Mouse (Mus musculus) embryonic facial prominence, embryonic 15.5 days (tissue): ENCODE measurements at regions not wholly inside any gene's neighbourhood (a gene's known extent, or its start where the extent isn't known, plus 50 kb on each side); places are given as distances from the start of the nearest gene placed in this dataset.

Experiments used
- ATAC-seq: fragments of 200-750 bp; cut with Nextera tagmentation; 2 replicates; pipeline ENCODE4 v1.8.0; 2017; ENCODE audit warnings: low read depth, moderate TSS enrichment; ENCODE audit not compliant: insufficient number of reproducible peaks, low FRiP score, low TSS enrichment
- H3K27ac ChIP-seq: fragments of 300-500 bp; sonication (generic); replicated peaks from 2 replicates; pipeline ENCODE4 v1.5.1; 2015; ENCODE audit warnings: mild to moderate bottlenecking, inconsistent platforms
- H3K27me3 ChIP-seq: fragments of 300-500 bp; sonication (generic); 2 replicates; pipeline ENCODE4 v1.6.1; 2015; ENCODE audit warnings: inconsistent platforms
- H3K36me3 ChIP-seq: fragments of 300-500 bp; sonication (generic); 2 replicates; pipeline ENCODE4 v1.6.1; 2015; ENCODE audit warnings: mild to moderate bottlenecking, inconsistent platforms
- H3K4me1 ChIP-seq: fragments of 300-500 bp; sonication (generic); 2 replicates; pipeline ENCODE4 v1.6.1; 2015; ENCODE audit warnings: inconsistent platforms
- H3K4me2 ChIP-seq: fragments of 300-500 bp; sonication (generic); replicated peaks from 2 replicates; pipeline ENCODE4 v1.6.1; 2015; ENCODE audit warnings: mild to moderate bottlenecking, inconsistent platforms
- H3K4me3 ChIP-seq: fragments of 300-500 bp; sonication (generic); replicated peaks from 2 replicates; pipeline ENCODE4 v1.5.1; 2015; ENCODE audit warnings: mild to moderate bottlenecking, inconsistent platforms
- H3K9ac ChIP-seq: fragments of 300-500 bp; sonication (generic); 2 replicates; pipeline ENCODE4 v1.6.1; 2015; ENCODE audit warnings: inconsistent platforms
- H3K9me3 ChIP-seq: fragments of 300-500 bp; sonication (generic); replicated peaks from 2 replicates; pipeline ENCODE4 v1.6.1; 2016; ENCODE audit warnings: inconsistent platforms
- WGBS: fragments of 180-500 bp; shearing (Covaris S2); methylation state at CpG from one replicate; pipeline ENCODE4 v1.1.7; 2015; 5-methylcytosine and 5-hydroxymethylcytosine counted together

DNA sequence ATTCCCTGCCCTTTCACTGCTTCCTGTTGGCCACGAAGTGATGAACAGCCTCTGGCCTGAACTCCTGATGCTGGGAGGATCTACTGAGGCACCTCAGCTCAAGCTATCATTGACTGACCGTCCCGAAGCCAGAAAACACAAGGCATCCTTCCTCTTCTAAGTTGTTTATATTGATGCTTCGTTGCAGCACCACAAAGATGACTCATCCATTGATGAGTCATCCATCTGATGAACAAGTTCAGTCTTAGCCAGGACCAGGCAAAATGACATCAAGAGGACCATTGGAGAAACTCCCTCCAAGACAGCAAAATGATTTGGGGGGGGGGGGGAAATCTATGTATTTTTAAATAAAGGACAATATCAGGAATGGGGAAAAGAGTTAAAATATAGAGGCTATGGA, 144.5 kb downstream of the Rab28 start:
- Histone ChIP-seq H3K4me2 (no peak overlapping the region), H3K9me3 (no peaks in the 10 kb centered on the region), H3K36me3 (no peaks in the 10 kb centered on the region), H3K4me3 (no peak overlapping the region), H3K4me1 (no peaks in the 10 kb centered on the region), H3K9ac (no peak overlapping the region), H3K27me3 (no peaks in the 10 kb centered on the region), H3K27ac (no peak overlapping the region)
- no peak for ATAC-seq
- WGBS, result 66% methylated on average over 4 of the region's 4 CpGs

DNA sequence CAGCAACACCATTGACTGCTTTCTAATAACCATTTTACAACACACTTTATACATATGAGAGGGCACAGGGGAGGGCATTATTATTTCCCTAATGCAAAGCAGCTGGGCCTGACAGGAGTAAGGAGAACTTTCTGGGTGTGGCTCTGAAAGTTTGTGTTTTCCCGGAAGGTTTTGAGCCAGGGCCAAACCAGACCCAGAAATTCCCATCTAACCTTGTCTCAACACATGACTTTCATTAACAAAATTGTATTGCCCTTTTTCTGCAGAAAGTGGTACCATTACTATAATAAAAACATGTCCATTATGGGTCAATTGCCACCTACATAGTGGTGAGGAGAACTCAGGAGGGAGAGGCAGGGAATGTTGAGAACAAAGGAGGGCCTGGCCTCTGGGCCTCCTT, 145.7 kb downstream of the Rab28 start:
- Histone ChIP-seq H3K4me1 (no peaks in the 10 kb centered on the region), H3K9me3 (no peaks in the 10 kb centered on the region), H3K4me3 (no peak overlapping the region), H3K4me2 (no peak overlapping the region), H3K27ac (no peak overlapping the region), H3K9ac (no peak overlapping the region), H3K27me3 (no peaks in the 10 kb centered on the region), H3K36me3 (no peaks in the 10 kb centered on the region)
- WGBS, result 22% methylated on average over 1 of the region's 1 CpGs
- ATAC-seq, result no peak

DNA sequence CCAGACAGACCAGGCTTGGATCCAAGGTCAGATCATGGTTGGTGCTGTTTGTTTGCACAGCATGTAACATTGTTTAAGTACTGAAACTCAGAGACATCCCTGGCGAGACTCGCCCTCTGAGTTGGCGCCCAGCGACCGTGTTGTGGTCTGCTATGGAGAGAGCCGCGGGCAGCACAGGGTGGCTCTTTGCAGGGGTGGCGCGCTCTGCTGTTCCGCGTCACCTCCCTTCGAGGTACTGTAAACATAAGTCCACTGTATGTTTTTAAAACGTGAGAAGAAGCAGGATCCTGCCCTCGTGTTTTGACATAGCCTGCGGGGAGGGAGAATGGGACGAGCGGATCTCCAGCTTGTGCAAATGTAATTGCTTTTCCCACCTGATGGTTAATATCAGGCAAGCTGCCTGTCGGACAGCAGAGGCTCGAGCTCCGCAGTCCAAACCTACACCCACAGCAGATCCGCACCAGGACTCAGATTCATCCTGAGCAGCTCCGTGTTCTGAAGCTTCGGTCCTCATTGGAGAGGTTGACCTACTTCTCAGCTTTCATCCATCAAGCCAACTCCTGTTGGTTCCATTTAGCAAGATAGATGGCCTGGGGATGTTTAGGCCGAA, 151.2 kb downstream of the Rab28 start:
- H3K4me2 ChIP-seq, result peak overlapping the region; percentile 40
- no peaks in the 10 kb centered on the region for H3K36me3 ChIP-seq
- no peaks in the 10 kb centered on the region for H3K27me3 ChIP-seq
- no peaks in the 10 kb centered on the region for H3K4me1 ChIP-seq
- H3K9me3 ChIP-seq, result no peaks in the 10 kb centered on the region
- no peak overlapping the region for H3K27ac ChIP-seq
- WGBS, result 35% methylated on average over 24 of the region's 24 CpGs
- ATAC-seq, result no peak
- H3K9ac ChIP-seq, result no peak overlapping the region
- H3K4me3 ChIP-seq, result 0 out of 2 replicates have a peak overlapping the region, but pooled peaks have one; percentile 10

DNA sequence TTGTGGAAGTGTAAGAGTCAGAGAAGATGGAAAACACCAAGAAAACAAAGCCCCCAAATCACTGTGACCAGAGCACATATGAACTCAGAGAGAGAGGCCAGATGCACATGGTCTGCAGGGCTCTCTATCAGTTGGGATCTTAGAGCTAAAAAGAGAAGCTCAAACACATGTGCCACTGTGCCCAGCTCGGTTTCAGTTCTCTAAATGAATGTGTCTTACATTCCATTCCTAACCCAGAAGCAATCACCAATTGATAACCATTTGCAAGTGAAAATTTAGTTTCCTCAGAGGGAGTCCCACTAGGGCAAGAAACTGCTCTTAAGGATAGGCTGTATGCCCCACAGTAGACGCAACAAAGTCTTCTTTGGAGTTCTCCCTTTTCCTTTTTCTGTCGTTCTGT, 153.6 kb downstream of the Rab28 start:
- H3K4me1 ChIP-seq, result no peaks in the 10 kb centered on the region
- no peak for ATAC-seq
- H3K4me3 ChIP-seq, result no peak overlapping the region
- no peak overlapping the region for H3K9ac ChIP-seq
- no peak overlapping the region for H3K27ac ChIP-seq
- no peaks in the 10 kb centered on the region for H3K27me3 ChIP-seq
- no peaks in the 10 kb centered on the region for H3K36me3 ChIP-seq
- no peaks in the 10 kb centered on the region for H3K9me3 ChIP-seq
- no peak overlapping the region for H3K4me2 ChIP-seq
- WGBS, result 83% methylated on average over 3 of the region's 3 CpGs

DNA sequence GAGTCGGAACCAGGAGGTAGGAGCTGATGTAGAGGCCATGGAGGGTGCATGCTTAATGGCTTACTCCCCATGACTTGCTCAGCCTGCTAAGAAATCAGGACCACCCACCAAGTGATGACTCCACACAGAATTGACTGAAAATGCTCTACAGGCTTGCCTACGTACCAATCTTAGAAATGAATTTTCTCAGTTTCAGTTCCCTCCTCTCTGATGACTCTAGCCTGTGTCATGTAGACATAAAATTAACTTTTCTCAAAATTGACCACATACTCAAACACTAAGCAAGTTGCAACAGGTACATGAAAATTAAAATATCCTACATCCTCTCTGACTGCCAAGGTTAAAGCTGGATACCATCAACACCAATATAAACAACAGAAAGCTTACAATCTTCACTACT, 157.9 kb downstream of the Rab28 start:
- no peaks in the 10 kb centered on the region for H3K27me3 ChIP-seq
- no peak overlapping the region for H3K4me3 ChIP-seq
- H3K36me3 ChIP-seq, result no peaks in the 10 kb centered on the region
- no peaks in the 10 kb centered on the region for H3K4me1 ChIP-seq
- no peaks in the 10 kb centered on the region for H3K9me3 ChIP-seq
- H3K9ac ChIP-seq, result no peak overlapping the region
- H3K27ac ChIP-seq, result no peak overlapping the region
- no peak overlapping the region for H3K4me2 ChIP-seq
- ATAC-seq, result no peak
- WGBS, result 67% methylated on average over 2 of the region's 2 CpGs

DNA sequence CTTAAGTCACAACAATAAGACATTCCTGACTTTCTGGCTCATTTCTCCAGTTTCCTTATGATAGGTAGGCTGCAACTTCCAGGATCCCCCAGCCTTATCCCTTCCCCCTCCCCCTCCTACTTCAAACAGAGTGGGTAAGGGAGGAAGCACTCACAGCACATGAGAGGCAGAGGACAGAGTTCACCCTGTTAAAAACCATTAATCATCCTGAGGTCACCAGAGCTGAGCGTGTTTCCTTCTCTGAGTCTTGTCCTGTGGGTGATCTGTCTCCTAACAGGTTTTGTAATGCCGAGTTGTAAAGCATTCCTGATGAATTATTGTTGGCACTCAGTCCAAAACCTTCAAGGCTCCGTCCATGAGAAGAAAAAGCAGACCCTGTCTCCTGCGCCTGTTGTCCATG, 161.0 kb downstream of the Rab28 start:
- H3K4me3 ChIP-seq, result no peak overlapping the region
- 64% methylated on average over 4 of the region's 4 CpGs for WGBS
- ATAC-seq, result no peak

DNA sequence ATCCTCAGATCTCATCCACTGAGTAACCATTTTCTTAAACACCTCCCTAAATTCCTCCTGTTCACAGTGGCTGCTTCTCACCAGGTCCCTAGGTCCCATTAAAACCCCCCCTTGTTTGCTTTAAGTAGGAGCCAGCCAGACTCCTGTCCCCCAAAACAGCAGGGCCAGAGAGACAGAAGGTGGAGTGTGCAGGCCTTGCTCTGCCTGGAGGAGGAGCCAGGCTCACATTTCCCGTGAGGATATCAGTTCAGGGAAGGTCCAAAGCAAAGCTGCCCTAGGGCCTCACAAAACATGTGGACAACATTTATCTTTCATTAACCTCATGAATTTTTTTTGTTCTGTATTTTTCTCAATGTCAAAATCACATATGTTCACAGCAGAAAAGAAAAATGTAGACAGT, 167.2 kb downstream of the Rab28 start:
- no peak for ATAC-seq
- Histone ChIP-seq H3K4me1 (no peaks in the 10 kb centered on the region), H3K27ac (no peak overlapping the region), H3K27me3 (no peaks in the 10 kb centered on the region), H3K4me2 (no peak overlapping the region), H3K4me3 (no peak overlapping the region), H3K36me3 (no peaks in the 10 kb centered on the region), H3K9ac (no peak overlapping the region), H3K9me3 (no peaks in the 10 kb centered on the region)
- 3% methylated on average over 1 of the region's 1 CpGs for WGBS

More for the DNA sequence above, 161.0 kb downstream of the Rab28 start:
- Histone ChIP-seq H3K36me3 (no peaks in the 10 kb centered on the region), H3K27me3 (no peaks in the 10 kb centered on the region), H3K9ac (no peak overlapping the region), H3K4me2 (no peak overlapping the region), H3K27ac (no peak overlapping the region), H3K4me1 (no peaks in the 10 kb centered on the region), H3K9me3 (no peaks in the 10 kb centered on the region)

DNA sequence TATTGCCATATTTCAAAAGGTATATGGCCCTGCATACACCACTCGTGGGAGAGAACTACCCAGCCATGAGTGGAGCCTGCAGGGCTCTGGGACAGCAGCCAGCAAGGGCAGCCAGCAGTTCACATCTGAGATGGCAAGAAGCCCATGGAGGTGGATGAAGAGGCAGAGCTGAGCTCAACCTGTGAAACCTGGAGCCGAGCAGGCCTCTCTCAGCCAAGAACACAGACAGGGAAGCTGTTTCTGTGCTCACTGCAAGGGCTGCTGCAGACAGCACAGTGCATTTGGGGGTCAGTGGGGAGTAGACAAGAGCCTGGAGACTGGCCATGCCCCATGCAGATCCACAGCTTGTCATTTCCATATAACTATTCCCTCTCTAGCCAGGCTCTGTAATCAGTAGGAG, 173.4 kb downstream of the Rab28 start:
- no peak overlapping the region for H3K4me2 ChIP-seq
- no peak overlapping the region for H3K4me3 ChIP-seq
- no peaks in the 10 kb centered on the region for H3K36me3 ChIP-seq
- no peaks in the 10 kb centered on the region for H3K4me1 ChIP-seq
- WGBS, result 69% methylated on average over 2 of the region's 2 CpGs
- no peak overlapping the region for H3K9ac ChIP-seq
- H3K27ac ChIP-seq, result no peak overlapping the region
- ATAC-seq, result no peak
- H3K27me3 ChIP-seq, result no peaks in the 10 kb centered on the region
- no peaks in the 10 kb centered on the region for H3K9me3 ChIP-seq
